Mouse (Mus musculus) testis, adult 2 months (tissue): Measurements from ENCODE around the gene Ubxn4.

ENCODE experiments used
- CTCF ChIP-seq: fragments of 200-500 bp; IDR thresholded peaks from 2 replicates; pipeline ENCODE4 v1.5.1; 2012; ENCODE audit warnings: low read depth, mild to moderate bottlenecking, inconsistent platforms, low read length, moderate library complexity; ENCODE audit not compliant: control insufficient read depth, insufficient read depth, insufficient replicate concordance
- POLR2A ChIP-seq: fragments of 200-500 bp; IDR thresholded peaks from 2 replicates; pipeline ENCODE4 v1.6.1; 2012; ENCODE audit warnings: low read depth, mild to moderate bottlenecking, inconsistent platforms, low read length, moderate library complexity; ENCODE audit not compliant: control insufficient read depth

DNA sequence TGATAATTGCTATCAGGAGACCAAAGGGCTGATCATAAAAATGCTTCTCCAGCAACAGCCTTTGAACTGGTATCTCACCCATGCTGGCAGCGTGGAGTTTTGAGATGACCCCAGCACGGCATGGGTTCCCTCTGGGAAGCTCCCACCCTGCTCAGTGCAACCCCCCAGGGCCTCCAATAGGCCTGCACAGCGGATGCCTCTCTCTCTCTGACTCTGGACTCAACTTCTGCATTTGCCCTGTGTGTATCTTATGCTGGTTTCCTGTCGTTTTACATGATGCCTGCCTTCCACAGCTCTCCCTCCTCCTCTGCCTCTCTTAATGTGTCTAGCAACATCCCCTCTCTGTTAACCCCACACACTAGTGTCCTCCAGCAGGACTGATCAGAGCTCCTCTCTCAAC lies 70.9 kb downstream of the Ubxn4 start:
- TF ChIP-seq CTCF (no peak), POLR2A (no peak)
